Mouse (Mus musculus) liver, embryonic 11.5 days (tissue): ENCODE results near the gene Zmynd12. TPM values are rescaled to one million over a fixed set of nuclear protein-coding genes. Genes with fewer than 3 reads are reported as not detected.

ENCODE experiments used
- ATAC-seq: fragments of 200-750 bp; cut with Nextera tagmentation; replicated peaks from 2 replicates; pipeline ENCODE4 v1.8.0; 2017; ENCODE audit warnings: moderate number of reproducible peaks, mild to moderate bottlenecking, moderate TSS enrichment, moderate library complexity; ENCODE audit not compliant: low FRiP score
- DNase-seq: peaks from one replicate; pipeline ENCODE4 v3.0.0-alpha.2; 2017; ENCODE audit warnings: low spot score
- H3K27ac ChIP-seq: fragments of 300-500 bp; sonication (generic); 2 replicates; pipeline ENCODE4 v1.5.1; 2014; ENCODE audit warnings: mild to moderate bottlenecking, low read depth, low read length, control low read depth
- H3K27me3 ChIP-seq: fragments of 300-500 bp; sonication (generic); replicated peaks from 2 replicates; pipeline ENCODE4 v1.6.1; 2014; ENCODE audit warnings: low read length, mixed read lengths; ENCODE audit not compliant: control insufficient read depth, insufficient read depth
- H3K36me3 ChIP-seq: fragments of 300-500 bp; sonication (generic); 2 replicates; pipeline ENCODE4 v1.6.1; 2014; ENCODE audit warnings: mild to moderate bottlenecking, low read length, moderate library complexity, mixed read lengths; ENCODE audit not compliant: control insufficient read depth, insufficient read depth
- H3K4me1 ChIP-seq: fragments of 300-500 bp; sonication (generic); replicated peaks from 2 replicates; pipeline ENCODE4 v1.6.1; 2014; ENCODE audit warnings: low read length, mixed read lengths; ENCODE audit not compliant: control insufficient read depth, insufficient read depth
- H3K4me2 ChIP-seq: fragments of 300-500 bp; sonication (generic); 2 replicates; pipeline ENCODE4 v1.6.1; 2014; ENCODE audit warnings: mild to moderate bottlenecking, control low read depth, moderate library complexity
- H3K4me3 ChIP-seq: fragments of 300-500 bp; sonication (generic); 2 replicates; pipeline ENCODE4 v1.5.1; 2014; ENCODE audit warnings: low read depth, low read length, control low read depth
- H3K9ac ChIP-seq: fragments of 300-500 bp; sonication (generic); 2 replicates; pipeline ENCODE4 v1.6.1; 2014; ENCODE audit warnings: low read depth, low read length, control low read depth
- H3K9me3 ChIP-seq: fragments of 300-500 bp; sonication (generic); 2 replicates; pipeline ENCODE4 v1.6.1; 2016; ENCODE audit warnings: low read length, inconsistent platforms, mixed read lengths; ENCODE audit not compliant: control insufficient read depth
- WGBS: fragments of 180-500 bp; shearing (Covaris S2); extraction: QIAGEN DNeasy Blood & Tissue Kit; methylation state at CpG from one replicate; pipeline ENCODE4 v1.1.7; 2014; 5-methylcytosine and 5-hydroxymethylcytosine counted together
- polyA plus RNA-seq: library from polyadenylated mRNA; unstranded; fragments of >200 nt; fragmentation: Nextera tagmentation; extraction: Ambion mirVana; gene quantifications from 2 replicates; pipeline ENCODE4 v1.2.1, GENCODE M21; 2014

Zmynd12 gene
- 0.32 TPM in 1 of 2 replicates, not detected in the other for polyA plus RNA-seq

DNA sequence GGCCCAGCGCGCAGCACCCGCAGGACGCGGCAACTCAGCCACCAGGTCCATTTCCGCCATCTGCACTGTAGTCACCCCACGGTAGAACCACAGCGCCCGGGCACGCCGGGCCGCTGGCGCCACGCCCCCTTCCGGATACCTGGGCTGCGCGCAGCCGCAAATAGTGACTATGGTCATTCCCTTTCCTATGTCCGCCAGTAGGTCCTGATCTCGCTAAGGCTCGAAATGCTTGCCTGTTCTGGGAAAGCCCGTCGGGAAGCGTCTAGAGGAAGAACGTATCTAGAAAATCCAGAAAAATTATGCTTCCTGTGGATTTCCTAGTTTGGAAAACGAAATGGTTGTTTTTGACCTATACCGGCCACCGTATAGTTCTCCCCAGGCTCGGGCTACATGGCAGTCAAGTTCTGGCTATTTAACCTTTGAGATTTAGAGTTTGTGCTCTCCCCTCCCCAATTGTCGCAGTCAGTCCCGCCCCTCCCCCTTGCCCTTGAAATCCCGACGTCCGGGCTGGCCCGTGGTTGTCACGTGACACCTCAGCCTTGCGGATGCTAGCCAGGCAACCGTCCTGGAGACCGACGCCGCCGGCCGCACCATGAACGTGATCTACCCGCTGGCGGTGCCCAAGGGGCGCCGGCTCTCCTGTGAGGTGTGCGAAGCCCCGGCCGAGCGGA is at the start of gene Zmynd12, which contains the start of gene Ppcs:
Gene Zmynd12 (plus strand): TSS at position 521 of the 671 bp plus-strand sequence.
Gene Ppcs (minus strand): TSS at position 127 of the 671 bp plus-strand sequence.
- ATAC-seq (peak; percentile 90), DNase-seq (peak; percentile 89)
- H3K27ac ChIP-seq: peak within 1 kb of the TSS; percentile 83
- no peaks in the 10 kb centered on the region for H3K9me3 ChIP-seq
- WGBS: under 1% methylated on average over 52 of the region's 52 CpGs
- peak within 1 kb of the TSS; percentile 95 for H3K4me2 ChIP-seq
- peak within 1 kb of the TSS; percentile 81 for H3K4me3 ChIP-seq
- peak within 1 kb of the TSS; percentile 82 for H3K9ac ChIP-seq
- H3K36me3 ChIP-seq: no peaks in the 10 kb centered on the region
- H3K27me3 ChIP-seq: no peaks in the 10 kb centered on the region
- H3K4me1 ChIP-seq: peaks cover 17% of the 10 kb centered on the region

- Histone ChIP-seq H3K27me3 (no peaks in the 10 kb centered on the region), H3K36me3 (no peaks in the 10 kb centered on the region), H3K4me1 (no peaks in the 10 kb centered on the region), H3K27ac (no peak overlapping the region), H3K9ac (no peak overlapping the region), H3K4me2 (no peak overlapping the region), H3K4me3 (no peak overlapping the region), H3K9me3 (no peaks in the 10 kb centered on the region)
- DNase-seq: no peak
- WGBS: 73% methylated on average over 7 of the region's 7 CpGs
- ATAC-seq: no peak
Measured at GRCm38 (mm10) chr4:119381471-119382190, 41.0 kb upstream of the Zmynd12 start.

GRCm38 (mm10) chr4:119389184-119389583 is 33.4 kb upstream of the Zmynd12 start:
- ATAC-seq (no peak), DNase-seq (no peak)
- Histone ChIP-seq H3K4me1 (no peaks in the 10 kb centered on the region), H3K36me3 (no peaks in the 10 kb centered on the region), H3K27me3 (no peaks in the 10 kb centered on the region), H3K27ac (no peak overlapping the region), H3K4me2 (no peak overlapping the region), H3K4me3 (no peak overlapping the region), H3K9ac (no peak overlapping the region), H3K9me3 (no peaks in the 10 kb centered on the region)
- 66% methylated on average over 3 of the region's 3 CpGs for WGBS

- H3K4me1 ChIP-seq: no peaks in the 10 kb centered on the region
- no peak overlapping the region for H3K4me3 ChIP-seq
- H3K27me3 ChIP-seq: no peaks in the 10 kb centered on the region
- DNase-seq (no peak), ATAC-seq (no peak)
- no peak overlapping the region for H3K4me2 ChIP-seq
- no peak overlapping the region for H3K9ac ChIP-seq
- no peaks in the 10 kb centered on the region for H3K36me3 ChIP-seq
- WGBS: 81% methylated on average over 1 of the region's 1 CpGs
- no peak overlapping the region for H3K27ac ChIP-seq
- H3K9me3 ChIP-seq: no peaks in the 10 kb centered on the region
Measured at GRCm38 (mm10) chr4:119390369-119390768, 32.2 kb upstream of the Zmynd12 start.

GRCm38 (mm10) chr4:119398751-119399150 is 23.9 kb upstream of the Zmynd12 start:
- Histone ChIP-seq H3K36me3 (no peaks in the 10 kb centered on the region), H3K4me1 (no peaks in the 10 kb centered on the region), H3K9me3 (peaks cover 2% of the 10 kb centered on the region; the same call in 1 of the 2 replicates), H3K9ac (no peak overlapping the region), H3K27ac (no peak overlapping the region), H3K4me2 (no peak overlapping the region), H3K4me3 (no peak overlapping the region), H3K27me3 (no peaks in the 10 kb centered on the region)
- no peak for DNase-seq
- WGBS: 83% methylated on average over 7 of the region's 7 CpGs
- ATAC-seq: no peak

DNA sequence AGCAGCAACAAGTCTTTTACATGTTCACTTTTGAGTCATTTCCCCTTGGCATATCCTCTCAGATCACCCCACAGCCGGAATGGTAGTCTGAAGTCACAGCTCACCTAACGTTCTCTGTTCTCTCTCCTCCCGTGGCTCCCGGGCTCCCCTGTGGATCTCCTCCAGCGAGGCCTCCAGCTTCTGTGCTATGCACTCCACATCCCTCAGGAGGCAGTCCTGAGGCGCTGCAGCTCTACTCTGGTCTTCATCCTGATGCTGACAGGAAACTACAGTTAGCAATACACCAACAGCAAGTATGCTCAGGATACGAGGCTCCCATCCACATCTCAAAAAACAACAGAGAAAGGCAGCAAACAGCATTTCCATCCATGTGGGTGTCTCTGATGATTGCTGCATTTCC is 21.7 kb upstream of the Zmynd12 start:
- DNase-seq: no peak
- no peak for ATAC-seq
- Histone ChIP-seq H3K4me2 (no peak overlapping the region), H3K27me3 (no peaks in the 10 kb centered on the region), H3K36me3 (no peaks in the 10 kb centered on the region), H3K9ac (no peak overlapping the region), H3K4me3 (no peak overlapping the region), H3K27ac (no peak overlapping the region), H3K9me3 (peaks cover 2% of the 10 kb centered on the region; the same call in 1 of the 2 replicates), H3K4me1 (no peaks in the 10 kb centered on the region)
- WGBS: 61% methylated on average over 7 of the region's 7 CpGs

DNA sequence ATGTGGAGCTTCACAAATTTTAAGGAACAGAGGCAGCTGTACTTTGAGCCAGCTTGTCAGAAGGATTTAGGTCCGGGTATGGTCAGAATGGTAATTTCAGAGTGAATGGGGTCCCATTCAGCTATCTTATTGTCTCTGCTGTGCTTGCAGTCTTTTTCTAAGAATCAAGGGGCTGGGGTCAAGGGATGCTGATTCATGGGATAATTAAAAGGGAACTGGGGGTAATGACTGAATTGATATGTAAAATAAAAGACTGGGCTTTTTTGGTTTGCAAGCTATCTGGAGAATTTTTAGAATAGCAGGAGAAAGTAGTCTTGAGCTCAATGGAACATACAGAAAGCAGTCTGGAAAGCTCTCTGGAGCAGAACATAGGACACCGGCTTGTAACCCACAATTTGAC is 19.2 kb upstream of the Zmynd12 start:
- ATAC-seq: no peak
- 93% methylated on average over 2 of the region's 2 CpGs for WGBS
- no peak overlapping the region for H3K4me2 ChIP-seq
- H3K9ac ChIP-seq: no peak overlapping the region
- peaks cover 2% of the 10 kb centered on the region; the same call in 1 of the 2 replicates for H3K9me3 ChIP-seq
- no peak for DNase-seq
- H3K4me3 ChIP-seq: no peak overlapping the region
- H3K27me3 ChIP-seq: no peaks in the 10 kb centered on the region
- no peak overlapping the region for H3K27ac ChIP-seq
- H3K36me3 ChIP-seq: no peaks in the 10 kb centered on the region
- H3K4me1 ChIP-seq: no peaks in the 10 kb centered on the region

DNA sequence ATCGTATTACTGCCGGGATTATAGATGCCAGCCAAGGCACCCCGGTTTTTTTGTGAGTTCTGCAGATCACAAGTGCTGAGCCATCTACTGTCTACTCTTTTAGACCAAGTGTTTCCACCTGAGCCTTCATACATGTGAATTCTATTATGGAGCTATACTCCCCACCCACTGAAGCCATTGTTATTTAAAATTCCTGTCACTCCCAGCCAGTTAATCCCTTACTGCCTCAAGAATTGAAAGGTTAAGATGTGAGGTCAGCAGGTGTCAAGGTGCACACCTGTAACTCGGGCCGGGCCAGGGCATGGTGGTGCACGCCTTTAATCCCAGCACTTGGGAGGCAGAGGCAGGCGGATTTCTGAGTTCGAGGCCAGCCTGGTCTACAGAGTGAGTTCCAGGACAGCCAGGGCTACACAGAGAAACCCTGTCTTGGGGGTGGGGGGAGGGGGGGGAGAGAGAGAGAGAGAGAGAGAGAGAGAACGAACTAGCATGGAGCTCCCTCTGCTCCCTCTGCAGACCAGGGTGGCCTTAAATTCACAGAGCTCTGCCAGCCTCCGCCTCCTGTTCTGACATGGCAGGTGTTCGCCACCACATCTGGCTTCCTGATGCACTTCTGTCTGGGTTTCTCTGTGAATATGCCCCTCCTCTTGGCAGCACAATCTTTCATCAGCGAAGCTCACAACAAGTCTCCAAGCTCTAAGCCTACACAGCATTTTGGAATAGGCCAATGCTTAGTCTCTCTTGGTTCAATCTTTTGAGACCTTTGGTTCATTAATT is 10.6 kb upstream of the Zmynd12 start:
- Histone ChIP-seq H3K4me3 (no peak overlapping the region), H3K27me3 (no peaks in the 10 kb centered on the region), H3K9ac (no peak overlapping the region), H3K9me3 (no peaks in the 10 kb centered on the region; the same call in 1 of the 2 replicates), H3K36me3 (no peaks in the 10 kb centered on the region), H3K4me1 (0 out of 2 replicates have a peak, but pooled peaks cover 3% of the 10 kb centered on the region), H3K27ac (no peak overlapping the region), H3K4me2 (no peak overlapping the region)
- ATAC-seq (no peak), DNase-seq (no peak)
- WGBS: 79% methylated on average over 12 of the region's 12 CpGs
